Mouse (Mus musculus): Measurements from ENCODE around the gene Khdc1a. TPM values are rescaled to one million over a fixed set of nuclear protein-coding genes. Genes with fewer than 3 reads are reported as not detected.

Gene Khdc1a
- 0.94 TPM for polyA plus RNA-seq (2014; fragmentation: Illumina TruSeq; extraction: RNeasy Lipid Tissue Mini Kit (QIAGEN cat#74804); ENCODE audit: low read depth, low replicate concordance)

DNA sequence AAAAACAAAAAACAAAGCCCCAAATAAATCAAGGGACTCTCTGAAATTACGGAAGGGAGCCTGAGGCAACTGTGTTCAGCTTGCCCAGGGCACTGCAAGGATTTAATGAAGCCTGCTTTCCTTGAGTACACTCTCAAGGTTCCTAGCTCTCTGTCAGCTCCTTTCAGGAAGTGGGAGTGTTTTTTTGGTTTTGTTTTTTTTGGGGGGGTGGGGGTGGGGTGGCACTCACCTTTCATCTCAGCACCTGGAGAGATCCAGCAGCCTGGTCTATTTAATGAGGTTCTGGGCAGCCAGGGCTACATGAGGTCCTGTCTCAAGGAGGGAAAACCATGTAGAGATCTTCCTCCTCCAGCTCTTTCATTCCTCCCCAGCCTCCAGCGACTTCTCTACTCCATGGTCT lies at the start of gene Khdc1a:
Gene Khdc1a (plus strand): TSS at position 301 of the 400 bp plus-strand sequence.

GRCm38 (mm10) chr1:21368031-21368430 lies 18.6 kb downstream of the Khdc1a start, which contains the start of gene Khdc1c:
Khdc1c (plus strand) TSS chr1:21368331.

DNA sequence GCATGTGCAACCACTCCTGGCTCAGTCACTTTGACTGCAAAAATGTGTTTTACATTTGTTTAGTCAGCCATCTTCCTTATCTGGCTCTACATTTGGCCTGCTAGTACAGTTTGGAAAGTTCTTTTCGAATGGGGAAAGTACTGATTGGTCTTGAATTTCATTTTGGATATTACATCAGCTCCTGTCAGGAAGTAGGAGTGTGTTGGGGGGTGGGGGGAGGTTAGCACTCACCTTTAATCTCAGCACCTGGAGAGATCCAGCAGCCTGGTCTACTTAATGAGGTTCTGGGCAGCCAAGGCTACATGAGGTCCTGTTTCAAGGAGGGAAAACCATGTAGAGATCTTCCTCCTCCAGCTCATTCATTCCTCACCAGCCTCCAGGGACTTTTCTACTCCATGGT lies 33.8 kb downstream of the Khdc1a start, which contains the start of gene Khdc1b:
Gene Khdc1b (plus strand): TSS at position 301 of the 400 bp plus-strand sequence.

Other genes starting within 250 kb of the Khdc1a start
- gene Tmem14a, start 131.1 kb upstream of the Khdc1a start, polyA plus RNA-seq (2014; fragmentation: Illumina TruSeq; extraction: RNeasy Lipid Tissue Mini Kit (QIAGEN cat#74804); ENCODE audit: low read depth, low replicate concordance), result 8.9 TPM
- 221 TPM for gene Gsta3, start 109.1 kb upstream of the Khdc1a start, polyA plus RNA-seq (2014; fragmentation: Illumina TruSeq; extraction: RNeasy Lipid Tissue Mini Kit (QIAGEN cat#74804); ENCODE audit: low read depth, low replicate concordance)
- not detected for gene Khdc1c, start 18.7 kb downstream of the Khdc1a start, polyA plus RNA-seq (2014; fragmentation: Illumina TruSeq; extraction: RNeasy Lipid Tissue Mini Kit (QIAGEN cat#74804); ENCODE audit: low read depth, low replicate concordance)
- gene Khdc1b, start 33.9 kb downstream of the Khdc1a start, polyA plus RNA-seq (2014; fragmentation: Illumina TruSeq; extraction: RNeasy Lipid Tissue Mini Kit (QIAGEN cat#74804); ENCODE audit: low read depth, low replicate concordance), result not detected

Data from adipose tissue, adult 10 weeks (tissue).